Mouse (Mus musculus) kidney, embryonic 16.5 days (tissue): ENCODE results near the gene Gpd1. TPM values are rescaled to one million over a fixed set of nuclear protein-coding genes. Genes with fewer than 3 reads are reported as not detected.
A peak's percentile ranks its signal among the peaks of the same experiment; 100 is the strongest.
"Not testable (repeated sequence)": the region's sequence is repeated elsewhere in the genome, so short reads cannot be mapped to it uniquely, and the experiment has no call there.

ENCODE experiments used
- ATAC-seq: fragments of 200-750 bp; cut with Nextera tagmentation; 2 replicates; pipeline ENCODE4 v1.8.0; 2017; ENCODE audit warnings: moderate TSS enrichment; ENCODE audit not compliant: low FRiP score, low TSS enrichment
- H3K27ac ChIP-seq: fragments of 300-500 bp; sonication (generic); 2 replicates; pipeline ENCODE4 v1.5.1; 2014; ENCODE audit warnings: low read length
- H3K27me3 ChIP-seq: fragments of 300-500 bp; sonication (generic); 2 replicates; pipeline ENCODE4 v1.6.1; 2014; ENCODE audit warnings: low read length, control low read depth, mixed read lengths; ENCODE audit not compliant: insufficient read depth
- H3K36me3 ChIP-seq: fragments of 300-500 bp; sonication (generic); 2 replicates; pipeline ENCODE4 v1.6.1; 2014; ENCODE audit warnings: low read length, control low read depth, mixed read lengths; ENCODE audit not compliant: insufficient read depth
- H3K4me1 ChIP-seq: fragments of 300-500 bp; sonication (generic); 2 replicates; pipeline ENCODE4 v1.6.1; 2014; ENCODE audit warnings: low read length, control low read depth, mixed read lengths; ENCODE audit not compliant: insufficient read depth
- H3K4me2 ChIP-seq: fragments of 300-500 bp; sonication (generic); replicated peaks from 2 replicates; pipeline ENCODE4 v1.6.1; 2014; ENCODE audit warnings: low read depth, low read length
- H3K4me3 ChIP-seq: fragments of 300-500 bp; sonication (generic); 2 replicates; pipeline ENCODE4 v1.5.1; 2014; ENCODE audit warnings: mild to moderate bottlenecking, low read length
- H3K9ac ChIP-seq: fragments of 300-500 bp; sonication (generic); replicated peaks from 2 replicates; pipeline ENCODE4 v1.6.1; 2014; ENCODE audit warnings: low read length
- H3K9me3 ChIP-seq: fragments of 300-500 bp; sonication (generic); 2 replicates; pipeline ENCODE4 v1.6.1; 2016; ENCODE audit warnings: low read length, control low read depth
- whole genome bisulfite sequencing: fragments of 180-500 bp; shearing (Covaris S2); extraction: QIAGEN DNeasy Blood & Tissue Kit; methylation state at CpG from one replicate; pipeline ENCODE4 v1.1.7; 2014; 5-methylcytosine and 5-hydroxymethylcytosine counted together
- polyA plus RNA-seq: library from polyadenylated mRNA; unstranded; fragments of >200 nt; fragmentation: Nextera tagmentation; extraction: Ambion mirVana; gene quantifications from 2 replicates; pipeline ENCODE4 v1.2.1, GENCODE M21; 2015

The Gpd1 gene
- polyA plus RNA-seq, 1 experiment from 2014 or later = 45.4 TPM

- no peaks in the 10 kb centered on the region for H3K27me3 ChIP-seq
- H3K9ac ChIP-seq = no peak overlapping the region
- no peak overlapping the region for H3K4me3 ChIP-seq
- no peak overlapping the region for H3K27ac ChIP-seq
- H3K9me3 ChIP-seq = no peaks in the 10 kb centered on the region
- H3K36me3 ChIP-seq = peaks cover 14% of the 10 kb centered on the region
- no peak for ATAC-seq
- 85% methylated on average over 18 of the region's 18 CpGs for WGBS
- H3K4me2 ChIP-seq = no peak overlapping the region
- H3K4me1 ChIP-seq = peaks cover 32% of the 10 kb centered on the region
These were observed 16.9 kb upstream of the Gpd1 start for GRCm38 (mm10) chr15:99700219-99701106.

- H3K27ac ChIP-seq, H3K9me3 ChIP-seq, H3K27me3 ChIP-seq, ATAC-seq: not testable (repeated sequence)
- Histone ChIP-seq H3K4me1 (peaks cover 32% of the 10 kb centered on the region), H3K4me3 (peak overlapping the region; percentile 90), H3K4me2 (peak overlapping the region; percentile 59), H3K36me3 (peaks cover 17% of the 10 kb centered on the region), H3K9ac (peak overlapping the region; percentile 99)
- 45% methylated on average over 16 of the region's 16 CpGs for WGBS
These were observed 15.7 kb upstream of the Gpd1 start for GRCm38 (mm10) chr15:99701640-99701998.

GRCm38 (mm10) chr15:99701999-99702900, 15.1 kb upstream of the Gpd1 start, which contains the start of gene Smarcd1:
Gene Smarcd1, plus strand, starts transcription at chr15:99702129.
- no peaks in the 10 kb centered on the region for H3K9me3 ChIP-seq
- H3K36me3 ChIP-seq = peaks cover 20% of the 10 kb centered on the region
- peak within 1 kb of the TSS; percentile 99 for H3K9ac ChIP-seq
- H3K4me2 ChIP-seq = peak within 1 kb of the TSS; percentile 59
- ATAC-seq = peak; percentile 94
- H3K27me3 ChIP-seq = no peaks in the 10 kb centered on the region
- peak within 1 kb of the TSS; percentile 97 for H3K27ac ChIP-seq
- peak within 1 kb of the TSS; percentile 90 for H3K4me3 ChIP-seq
- WGBS = under 1% methylated on average over 62 of the region's 71 CpGs
- H3K4me1 ChIP-seq = peaks cover 32% of the 10 kb centered on the region

- peak overlapping the region; percentile 90 for H3K4me3 ChIP-seq
- ATAC-seq = no peak
- peak overlapping the region; percentile 59 for H3K4me2 ChIP-seq
- peak overlapping the region; percentile 97 for H3K27ac ChIP-seq
- H3K4me1 ChIP-seq = peaks cover 32% of the 10 kb centered on the region
- no peaks in the 10 kb centered on the region for H3K9me3 ChIP-seq
- peak overlapping the region; percentile 99 for H3K9ac ChIP-seq
- no peaks in the 10 kb centered on the region for H3K27me3 ChIP-seq
- peaks cover 28% of the 10 kb centered on the region for H3K36me3 ChIP-seq
- 61% methylated on average over 9 of the region's 9 CpGs for WGBS
These were observed 14.2 kb upstream of the Gpd1 start for GRCm38 (mm10) chr15:99703104-99703503.

DNA sequence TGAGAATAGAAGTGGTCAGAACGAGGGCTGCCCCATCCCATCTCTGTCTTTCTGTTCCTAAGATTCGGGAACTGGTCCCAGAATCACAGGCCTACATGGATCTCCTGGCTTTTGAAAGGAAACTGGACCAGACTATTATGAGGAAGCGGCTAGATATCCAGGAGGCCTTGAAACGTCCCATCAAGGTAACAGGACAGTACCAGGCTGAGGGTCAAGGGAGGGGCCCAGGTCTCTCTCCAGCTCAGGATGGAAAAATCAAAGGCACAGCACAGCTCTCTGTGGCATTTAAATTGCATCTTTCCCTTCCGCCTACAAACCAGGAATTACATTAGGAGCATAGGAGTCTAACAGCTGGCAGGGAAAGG, 13.7 kb upstream of the Gpd1 start:
- peak overlapping the region; percentile 59 for H3K4me2 ChIP-seq
- peak overlapping the region; percentile 39 for H3K9ac ChIP-seq
- H3K36me3 ChIP-seq = peaks cover 34% of the 10 kb centered on the region
- no peaks in the 10 kb centered on the region for H3K27me3 ChIP-seq
- 66% methylated on average over 5 of the region's 5 CpGs for WGBS
- ATAC-seq = no peak
- H3K4me1 ChIP-seq = peaks cover 31% of the 10 kb centered on the region
- no peaks in the 10 kb centered on the region for H3K9me3 ChIP-seq
- peak overlapping the region; percentile 73 for H3K27ac ChIP-seq
- no peak overlapping the region for H3K4me3 ChIP-seq

DNA sequence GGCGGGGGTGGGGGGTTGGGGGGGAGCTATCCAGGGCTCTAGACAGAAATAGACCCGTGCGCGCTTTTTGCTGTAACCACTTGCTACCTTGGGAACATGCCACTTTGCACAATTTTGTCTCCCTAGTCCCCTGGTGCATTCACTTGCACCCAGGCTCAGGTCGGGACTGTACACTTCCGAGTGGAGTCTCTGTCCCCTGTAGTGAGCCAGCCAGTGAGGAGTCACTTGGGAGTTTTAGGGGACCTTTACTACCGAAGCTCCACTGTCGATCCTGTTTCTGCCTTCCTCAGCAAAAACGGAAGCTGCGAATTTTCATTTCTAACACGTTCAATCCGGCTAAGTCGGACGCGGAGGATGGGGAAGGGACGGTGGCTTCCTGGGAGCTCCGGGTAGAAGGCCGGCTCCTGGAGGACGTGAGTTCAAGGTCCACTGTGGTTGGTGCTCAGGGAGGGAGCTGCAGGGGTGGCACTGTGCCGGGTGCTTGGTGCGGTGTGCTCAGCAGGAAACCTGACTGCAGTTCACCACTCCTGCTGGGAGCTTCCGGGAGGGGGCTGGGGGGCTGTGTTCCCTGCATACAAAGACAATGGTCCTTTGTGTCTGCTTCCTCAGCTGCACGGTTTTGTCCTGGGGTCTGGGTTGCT, 13.2 kb upstream of the Gpd1 start:
- 45% methylated on average over 23 of the region's 23 CpGs for WGBS
- Histone ChIP-seq H3K4me3 (no peak overlapping the region; the same call in 1 of the 2 replicates), H3K27me3 (no peaks in the 10 kb centered on the region), H3K9ac (peak overlapping the region; percentile 39), H3K9me3 (no peaks in the 10 kb centered on the region), H3K36me3 (peaks cover 38% of the 10 kb centered on the region), H3K4me2 (peak overlapping the region; percentile 59), H3K27ac (peak overlapping the region; percentile 73), H3K4me1 (peaks cover 29% of the 10 kb centered on the region)
- ATAC-seq = no peak

GRCm38 (mm10) chr15:99704881-99705280, 12.4 kb upstream of the Gpd1 start:
- H3K27me3 ChIP-seq = no peaks in the 10 kb centered on the region
- no peak overlapping the region for H3K4me3 ChIP-seq
- H3K27ac ChIP-seq = peak overlapping the region; percentile 73
- H3K9me3 ChIP-seq = no peaks in the 10 kb centered on the region
- no peak for ATAC-seq
- WGBS = 74% methylated on average over 7 of the region's 7 CpGs
- H3K36me3 ChIP-seq = peaks cover 45% of the 10 kb centered on the region
- H3K9ac ChIP-seq = no peak overlapping the region
- no peak overlapping the region for H3K4me2 ChIP-seq
- peaks cover 29% of the 10 kb centered on the region for H3K4me1 ChIP-seq

GRCm38 (mm10) chr15:99705440-99706048, 11.8 kb upstream of the Gpd1 start, which contains the start of gene Gm17349:
Gene Gm17349, minus strand, starts transcription at chr15:99705490.
- Histone ChIP-seq H3K27ac (peak within 1 kb of the TSS; percentile 73), H3K9me3 (no peaks in the 10 kb centered on the region), H3K27me3 (no peaks in the 10 kb centered on the region), H3K36me3 (peaks cover 51% of the 10 kb centered on the region), H3K4me1 (peaks cover 29% of the 10 kb centered on the region), H3K4me3 (no peak within 1 kb of the TSS), H3K9ac (peak within 1 kb of the TSS; percentile 39; the same call in 1 of the 2 replicates), H3K4me2 (peak within 1 kb of the TSS; percentile 59; the same call in 1 of the 2 replicates)
- WGBS = 69% methylated on average over 11 of the region's 11 CpGs
- no peak for ATAC-seq

GRCm38 (mm10) chr15:99708176-99708575, 9.1 kb upstream of the Gpd1 start:
- WGBS = 96% methylated on average over 13 of the region's 13 CpGs
- ATAC-seq = no peak
- no peak overlapping the region for H3K4me3 ChIP-seq
- H3K27me3 ChIP-seq = no peaks in the 10 kb centered on the region
- no peak overlapping the region for H3K4me2 ChIP-seq
- H3K36me3 ChIP-seq = peaks cover 77% of the 10 kb centered on the region
- H3K9ac ChIP-seq = no peak overlapping the region
- H3K27ac ChIP-seq = no peak overlapping the region
- H3K4me1 ChIP-seq = peaks cover 18% of the 10 kb centered on the region
- H3K9me3 ChIP-seq = no peaks in the 10 kb centered on the region
